Mouse (Mus musculus) urinary bladder, postnatal 14 days (tissue): Measurements from ENCODE around the gene Ppt2.

Experiments
- DNase-seq: peaks from one replicate; pipeline ENCODE4 v3.0.0; 2021; ENCODE audit warnings: low spot score

Ppt2 gene

GRCm38 (mm10) chr17:34587423-34587811 is 40.9 kb downstream of the Ppt2 start:
- peak; percentile 96 for DNase-seq

GRCm38 (mm10) chr17:34586796-34587422 is 41.4 kb downstream of the Ppt2 start:
- DNase-seq = peak; percentile 90

- DNase-seq = no peak
Observed at GRCm38 (mm10) chr17:34585877-34586771, 42.2 kb downstream of the Ppt2 start.

GRCm38 (mm10) chr17:34585121-34585520 is 43.2 kb downstream of the Ppt2 start:
- DNase-seq = no peak

GRCm38 (mm10) chr17:34583819-34584218 is 44.5 kb downstream of the Ppt2 start:
- DNase-seq = no peak

- no peak for DNase-seq
Observed at GRCm38 (mm10) chr17:34583397-34583796, 44.9 kb downstream of the Ppt2 start.

GRCm38 (mm10) chr17:34582528-34582927 is 45.8 kb downstream of the Ppt2 start:
- DNase-seq = no peak

- no peak for DNase-seq
Observed at GRCm38 (mm10) chr17:34578070-34578469, 50.2 kb downstream of the Ppt2 start.

GRCm38 (mm10) chr17:34576577-34576976 is 51.7 kb downstream of the Ppt2 start:
- no peak for DNase-seq

- DNase-seq = no peak
Observed at GRCm38 (mm10) chr17:34572361-34572760, 55.9 kb downstream of the Ppt2 start.

- DNase-seq = no peak
Observed at GRCm38 (mm10) chr17:34571875-34572274, 56.4 kb downstream of the Ppt2 start.

GRCm38 (mm10) chr17:34569919-34570318 is 58.4 kb downstream of the Ppt2 start:
- DNase-seq = no peak

- DNase-seq = no peak
Observed at GRCm38 (mm10) chr17:34568421-34568820, 59.9 kb downstream of the Ppt2 start.

GRCm38 (mm10) chr17:34567311-34567710 is 61.0 kb downstream of the Ppt2 start:
- DNase-seq = no peak
